Mouse (Mus musculus): ENCODE results near the gene Esr1.

DNA sequence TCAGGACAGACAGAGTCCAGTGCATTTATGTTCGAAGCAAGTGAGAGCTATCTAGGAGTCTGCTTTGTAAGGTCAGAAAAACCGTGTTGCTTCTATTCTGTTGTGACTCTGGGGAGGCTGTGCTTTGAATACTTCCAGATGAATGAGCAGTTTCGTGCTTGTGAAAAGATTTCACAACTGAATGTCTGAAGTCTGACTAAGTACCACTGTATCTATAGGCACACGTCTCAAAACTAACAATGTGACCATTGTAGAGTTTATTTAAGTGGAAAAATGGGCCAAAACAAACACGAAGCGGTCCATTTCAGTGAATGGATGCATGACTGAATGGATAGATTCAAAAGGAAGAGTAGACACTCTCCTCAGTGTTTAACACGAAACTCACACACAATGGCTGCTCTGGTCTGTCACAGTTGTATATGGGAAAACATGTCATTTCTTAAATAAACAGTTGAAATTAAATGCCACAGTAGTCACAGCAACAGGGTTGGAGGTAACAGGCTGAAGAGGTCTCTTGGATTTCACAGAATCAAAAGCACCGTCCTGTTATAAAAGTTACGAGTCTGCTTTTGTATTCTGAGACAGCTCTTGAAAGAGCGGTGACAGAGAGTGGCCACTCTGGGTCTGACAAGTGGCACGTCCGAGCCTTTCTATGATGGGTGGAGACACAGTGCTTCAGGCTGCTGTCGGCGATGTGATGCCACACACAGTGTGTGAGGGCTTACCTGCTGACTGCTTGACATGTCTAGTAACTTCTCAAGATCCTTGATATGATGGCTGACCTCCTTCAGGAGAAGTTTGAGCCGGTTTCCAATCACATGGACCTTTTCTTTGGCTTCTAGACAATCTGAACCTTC, 421.0 kb downstream of the Esr1 start:
- TF ChIP-seq CTCF (IDR thresholded peaks at IDR 0.05) = no peak
- no peak for TF ChIP-seq EP300 (IDR thresholded peaks at IDR 0.05)

All from lung, postnatal 0 days (tissue).